Mouse (Mus musculus) stomach, embryonic 16.5 days (tissue): ENCODE data around the gene Il13ra1. TPM values are rescaled to one million over a fixed set of nuclear protein-coding genes. Genes with fewer than 3 reads are reported as not detected.

Source experiments
- ATAC-seq: fragments of 200-750 bp; cut with Nextera tagmentation; 2 replicates; pipeline ENCODE4 v1.8.0; 2017; ENCODE audit warnings: moderate number of reproducible peaks, moderate TSS enrichment; ENCODE audit not compliant: insufficient read depth, low FRiP score
- H3K27ac ChIP-seq: fragments of 300-500 bp; sonication (generic); 2 replicates; pipeline ENCODE4 v1.5.1; 2014; ENCODE audit warnings: low read length
- H3K27me3 ChIP-seq: fragments of 300-500 bp; sonication (generic); 2 replicates; pipeline ENCODE4 v1.6.1; 2014; ENCODE audit warnings: low read length, control low read depth, mixed read lengths; ENCODE audit not compliant: control insufficient read depth, insufficient read depth
- H3K36me3 ChIP-seq: fragments of 300-500 bp; sonication (generic); 2 replicates; pipeline ENCODE4 v1.6.1; 2014; ENCODE audit warnings: low read length; ENCODE audit not compliant: control insufficient read depth, insufficient read depth
- H3K4me1 ChIP-seq: fragments of 300-500 bp; sonication (generic); 2 replicates; pipeline ENCODE4 v1.6.1; 2014; ENCODE audit warnings: low read length, control low read depth, mixed read lengths; ENCODE audit not compliant: control insufficient read depth, insufficient read depth
- H3K4me2 ChIP-seq: fragments of 300-500 bp; sonication (generic); 2 replicates; pipeline ENCODE4 v1.6.1; 2014; ENCODE audit warnings: low read depth, low read length, mixed read lengths
- H3K4me3 ChIP-seq: fragments of 300-500 bp; sonication (generic); replicated peaks from 2 replicates; pipeline ENCODE4 v1.5.1; 2014; ENCODE audit warnings: mild to moderate bottlenecking, low read length
- H3K9ac ChIP-seq: fragments of 300-500 bp; sonication (generic); 2 replicates; pipeline ENCODE4 v1.6.1; 2014; ENCODE audit warnings: low read length
- H3K9me3 ChIP-seq: fragments of 300-500 bp; sonication (generic); replicated peaks from 2 replicates; pipeline ENCODE4 v1.6.1; 2016; ENCODE audit warnings: low read length, control low read depth; ENCODE audit not compliant: control insufficient read depth
- WGBS: fragments of 180-500 bp; shearing (Covaris S2); extraction: QIAGEN DNeasy Blood & Tissue Kit; methylation state at CpG from one replicate; pipeline ENCODE4 v1.1.7; 2014; 5-methylcytosine and 5-hydroxymethylcytosine counted together
- polyA plus RNA-seq: library from polyadenylated mRNA; unstranded; fragments of >200 nt; fragmentation: Nextera tagmentation; extraction: Ambion mirVana; gene quantifications from 2 replicates; pipeline ENCODE4 v1.2.1, GENCODE M21; 2015

The Il13ra1 gene
- polyA plus RNA-seq, 1 experiment from 2014 or later, result 36.6 TPM

DNA sequence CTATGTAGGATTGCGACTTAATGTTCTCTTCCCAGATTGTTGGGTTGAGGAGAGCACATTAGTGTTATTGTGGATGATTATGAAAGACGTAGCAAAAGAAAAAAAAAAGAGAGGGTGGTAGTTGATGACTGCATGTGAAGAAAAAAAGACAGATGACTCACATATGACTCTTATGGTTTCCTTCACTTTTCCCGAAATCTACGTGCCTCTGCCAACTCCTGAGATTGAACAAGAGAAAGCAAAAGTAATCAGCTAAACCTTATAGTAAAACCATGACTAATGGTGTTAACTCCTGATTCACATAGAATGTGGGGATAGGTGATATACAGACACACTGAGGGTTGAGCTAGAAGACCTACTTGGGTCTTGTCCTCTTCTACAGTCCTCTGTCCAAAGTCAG is 3.3 kb downstream of the Il13ra1 start:
- Histone ChIP-seq H3K9me3 (no peaks in the 10 kb centered on the region), H3K36me3 (no peaks in the 10 kb centered on the region), H3K27ac (no peak overlapping the region), H3K27me3 (no peaks in the 10 kb centered on the region), H3K4me1 (no peaks in the 10 kb centered on the region), H3K4me3 (no peak overlapping the region), H3K9ac (no peak overlapping the region), H3K4me2 (no peak overlapping the region)
- WGBS, result 76% methylated on average over 4 of the region's 4 CpGs
- no peak for ATAC-seq

DNA sequence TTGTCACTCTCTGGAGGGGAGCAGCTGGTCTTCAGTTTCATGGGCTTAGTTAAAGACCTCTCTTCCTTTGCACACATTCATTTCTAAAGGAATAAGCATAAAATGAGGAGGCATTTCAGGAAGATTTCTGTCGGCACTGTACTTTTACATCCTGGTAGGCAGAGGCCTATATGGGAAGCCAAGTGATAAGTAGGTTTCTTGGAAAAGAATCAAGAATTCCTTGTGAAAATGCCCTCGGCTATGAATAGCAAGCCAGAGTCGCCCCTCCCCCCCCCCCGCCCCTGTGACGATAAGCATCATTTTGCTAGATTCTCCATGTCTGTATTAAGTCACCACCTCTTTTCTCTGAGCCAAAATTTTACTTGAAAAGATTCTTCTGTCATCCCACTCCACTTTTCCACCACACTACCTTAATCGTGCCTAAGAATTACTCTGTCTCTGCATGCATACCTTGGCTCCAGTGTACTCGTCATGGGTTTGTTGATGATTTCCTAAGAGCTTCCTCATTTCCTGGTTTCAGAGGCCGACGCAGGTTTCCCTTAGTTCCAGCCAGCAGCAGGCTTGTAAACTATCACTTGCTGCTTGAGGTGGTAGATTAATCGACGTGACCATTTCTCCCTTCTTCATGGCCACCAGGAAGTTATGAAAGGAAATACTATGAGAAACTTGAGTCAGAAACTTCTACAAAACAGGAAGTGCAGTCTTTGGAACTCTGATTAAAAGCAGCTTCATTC is 17.3 kb downstream of the Il13ra1 start:
- no peaks in the 10 kb centered on the region for H3K4me1 ChIP-seq
- H3K9ac ChIP-seq, result no peak overlapping the region
- H3K4me2 ChIP-seq, result no peak overlapping the region
- H3K27ac ChIP-seq, result 0 out of 2 replicates have a peak overlapping the region, but pooled peaks have one; percentile 18
- WGBS, result 59% methylated on average over 11 of the region's 11 CpGs
- H3K9me3 ChIP-seq, result no peaks in the 10 kb centered on the region
- no peaks in the 10 kb centered on the region for H3K36me3 ChIP-seq
- H3K4me3 ChIP-seq, result no peak overlapping the region
- H3K27me3 ChIP-seq, result no peaks in the 10 kb centered on the region
- ATAC-seq, result no peak

DNA sequence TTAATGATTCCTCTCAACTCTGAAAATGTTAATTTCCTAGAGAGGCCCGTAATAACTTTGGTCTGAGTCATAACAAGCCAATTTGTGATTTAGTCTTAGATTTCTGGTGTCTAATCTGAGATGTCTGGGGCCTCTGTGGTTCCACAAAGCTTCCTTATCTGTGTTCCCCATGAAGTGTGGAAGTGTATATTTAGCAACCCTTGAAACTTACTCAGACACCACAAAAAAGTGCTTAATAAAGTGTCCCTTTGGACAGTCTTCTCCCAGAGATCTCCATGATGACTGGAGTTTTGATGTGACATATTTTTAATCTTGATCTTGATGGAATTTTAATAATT is 17.8 kb downstream of the Il13ra1 start:
- no peak overlapping the region for H3K27ac ChIP-seq
- WGBS, result 55% methylated on average over 1 of the region's 1 CpGs
- H3K4me1 ChIP-seq, result no peaks in the 10 kb centered on the region
- H3K4me3 ChIP-seq, result no peak overlapping the region
- H3K9ac ChIP-seq, result no peak overlapping the region
- H3K4me2 ChIP-seq, result no peak overlapping the region
- ATAC-seq, result no peak
- H3K9me3 ChIP-seq, result no peaks in the 10 kb centered on the region
- H3K36me3 ChIP-seq, result no peaks in the 10 kb centered on the region
- no peaks in the 10 kb centered on the region for H3K27me3 ChIP-seq

GRCm38 (mm10) chrX:36136346-36136745 is 24.4 kb downstream of the Il13ra1 start:
- no peak overlapping the region for H3K4me3 ChIP-seq
- no peaks in the 10 kb centered on the region for H3K36me3 ChIP-seq
- 35% methylated on average over 1 of the region's 1 CpGs for WGBS
- ATAC-seq, result no peak
- no peaks in the 10 kb centered on the region for H3K9me3 ChIP-seq
- H3K4me2 ChIP-seq, result no peak overlapping the region
- no peaks in the 10 kb centered on the region for H3K4me1 ChIP-seq
- no peak overlapping the region for H3K27ac ChIP-seq
- no peak overlapping the region for H3K9ac ChIP-seq
- H3K27me3 ChIP-seq, result no peaks in the 10 kb centered on the region

GRCm38 (mm10) chrX:36141994-36142639 is 30.2 kb downstream of the Il13ra1 start:
- Histone ChIP-seq H3K4me1 (no peaks in the 10 kb centered on the region), H3K4me3 (no peak overlapping the region), H3K27ac (no peak overlapping the region), H3K9ac (no peak overlapping the region), H3K27me3 (no peaks in the 10 kb centered on the region), H3K4me2 (no peak overlapping the region), H3K9me3 (no peaks in the 10 kb centered on the region), H3K36me3 (no peaks in the 10 kb centered on the region)
- no peak for ATAC-seq
- 62% methylated on average over 6 of the region's 6 CpGs for WGBS

DNA sequence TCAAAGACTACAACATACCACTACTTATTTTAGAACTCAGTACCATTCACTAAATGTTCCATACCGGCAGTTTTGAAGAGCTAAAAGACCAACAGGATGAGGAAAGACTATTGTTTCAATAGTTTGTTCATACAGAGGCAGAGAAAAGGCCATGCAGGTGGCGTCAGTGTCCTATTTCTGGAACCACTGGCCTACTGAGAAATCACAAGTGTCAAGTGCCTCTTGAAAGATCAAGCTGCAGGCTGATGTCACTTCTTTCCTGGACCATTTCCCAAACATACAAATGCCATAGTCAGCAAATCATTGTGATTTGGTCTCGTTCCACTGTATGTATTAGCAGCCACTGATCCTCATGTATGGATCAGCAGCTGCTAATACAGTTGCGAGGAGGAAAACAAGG is 34.8 kb downstream of the Il13ra1 start:
- 51% methylated on average over 4 of the region's 4 CpGs for WGBS
- Histone ChIP-seq H3K36me3 (no peaks in the 10 kb centered on the region), H3K4me3 (no peak overlapping the region), H3K27ac (peak overlapping the region; percentile 38; the same call in 1 of the 2 replicates), H3K9ac (no peak overlapping the region), H3K4me2 (no peak overlapping the region), H3K9me3 (no peaks in the 10 kb centered on the region), H3K27me3 (no peaks in the 10 kb centered on the region), H3K4me1 (no peaks in the 10 kb centered on the region)
- no peak for ATAC-seq

DNA sequence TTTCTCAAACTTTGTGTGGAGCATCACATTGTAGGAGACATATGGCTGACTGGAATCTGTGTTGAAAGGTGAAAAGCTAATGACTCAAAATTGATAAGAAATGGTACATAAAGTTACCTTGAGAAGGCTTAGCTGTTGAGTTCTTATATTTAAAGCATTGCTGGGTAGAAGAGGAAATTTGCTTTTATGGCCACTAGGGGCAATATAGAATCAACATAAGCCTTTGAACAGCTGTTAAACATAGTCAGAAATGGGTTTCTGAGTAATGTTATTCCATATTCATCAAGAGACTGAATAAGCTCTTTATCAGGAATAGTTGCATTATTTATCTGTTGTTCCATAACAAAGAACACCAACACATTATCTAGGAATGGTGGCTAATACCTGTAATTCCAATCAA is 38.2 kb downstream of the Il13ra1 start:
- no peak for ATAC-seq

GRCm38 (mm10) chrX:36156677-36157076 is 44.8 kb downstream of the Il13ra1 start:
- no peak overlapping the region for H3K4me2 ChIP-seq
- H3K4me3 ChIP-seq, result no peak overlapping the region
- no peaks in the 10 kb centered on the region for H3K9me3 ChIP-seq
- H3K9ac ChIP-seq, result no peak overlapping the region
- 71% methylated on average over 2 of the region's 2 CpGs for WGBS
- no peak overlapping the region for H3K27ac ChIP-seq
- no peaks in the 10 kb centered on the region for H3K4me1 ChIP-seq
- no peaks in the 10 kb centered on the region for H3K27me3 ChIP-seq
- no peaks in the 10 kb centered on the region for H3K36me3 ChIP-seq
- no peak for ATAC-seq

More for the DNA sequence above, 38.2 kb downstream of the Il13ra1 start:
- H3K27ac ChIP-seq, result no peak overlapping the region
- no peak overlapping the region for H3K9ac ChIP-seq
- H3K36me3 ChIP-seq, result no peaks in the 10 kb centered on the region
- no peak overlapping the region for H3K4me2 ChIP-seq
- no peaks in the 10 kb centered on the region for H3K9me3 ChIP-seq
- H3K4me3 ChIP-seq, result no peak overlapping the region
- H3K27me3 ChIP-seq, result no peaks in the 10 kb centered on the region
- H3K4me1 ChIP-seq, result no peaks in the 10 kb centered on the region

- Histone ChIP-seq H3K27me3 (no peaks in the 10 kb centered on the region), H3K36me3 (no peaks in the 10 kb centered on the region), H3K27ac (no peak overlapping the region), H3K4me2 (no peak overlapping the region), H3K4me1 (no peaks in the 10 kb centered on the region), H3K4me3 (no peak overlapping the region), H3K9me3 (no peaks in the 10 kb centered on the region), H3K9ac (no peak overlapping the region)
- 40% methylated on average over 4 of the region's 4 CpGs for WGBS
- ATAC-seq, result no peak
These were observed 49.7 kb downstream of the Il13ra1 start for GRCm38 (mm10) chrX:36161567-36161966.
